Mouse (Mus musculus) liver, adult 2 months (tissue): ENCODE data around the gene Rexo1.

Experiments used
- CTCF ChIP-seq: fragments of 200-500 bp; IDR thresholded peaks from 2 replicates; pipeline ENCODE4 v1.5.1; 2011; ENCODE audit warnings: low read depth, low read length, control low read depth
- POLR2A ChIP-seq: fragments of 200-500 bp; IDR thresholded peaks from 2 replicates; pipeline ENCODE4 v1.6.1; 2011; ENCODE audit warnings: low read length, control low read depth; ENCODE audit not compliant: insufficient read depth; ENCODE audit errors: extremely low read depth

DNA sequence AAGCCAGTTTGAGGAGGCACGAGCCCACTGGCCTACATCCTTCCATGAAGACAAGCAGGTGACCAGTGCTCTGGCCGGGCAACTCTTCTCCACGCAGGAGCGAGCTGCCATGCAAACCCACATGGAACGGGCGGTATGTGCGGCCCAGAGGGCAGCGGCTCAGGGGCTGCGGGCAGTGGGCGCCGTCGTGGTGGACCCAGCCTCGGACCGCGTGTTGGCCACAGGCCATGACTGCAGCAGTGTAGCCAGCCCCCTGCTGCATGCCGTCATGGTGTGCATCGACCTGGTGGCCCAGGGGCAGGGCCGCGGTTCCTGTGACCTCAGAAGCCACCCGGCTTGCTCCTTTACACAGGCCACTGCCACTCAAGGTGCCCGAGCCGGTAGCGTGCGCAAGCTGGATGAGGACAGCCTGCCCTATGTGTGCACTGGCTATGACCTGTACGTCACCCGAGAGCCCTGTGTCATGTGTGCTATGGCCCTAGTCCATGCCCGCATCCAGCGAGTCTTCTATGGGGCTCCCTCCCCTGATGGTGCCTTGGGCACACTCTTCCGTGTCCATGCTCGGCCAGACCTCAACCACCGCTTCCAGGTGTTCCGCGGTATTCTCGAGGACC lies 45.5 kb upstream of the Rexo1 start:
- no peak for TF ChIP-seq POLR2A
- no peak for TF ChIP-seq CTCF
